Mouse (Mus musculus) gastrocnemius, postnatal 10 days (tissue): ENCODE data around the gene Hhipl1. TPM values are rescaled to one million over a fixed set of nuclear protein-coding genes. Genes with fewer than 3 reads are reported as not detected.
A peak's percentile ranks its signal among the peaks of the same experiment; 100 is the strongest.

ENCODE experiments used
- DNase-seq: peaks from one replicate; pipeline ENCODE4 v3.0.0; 2021; ENCODE audit warnings: mixed read lengths
- total RNA-seq, 2 experiments: library from RNA; stranded (reverse); gene quantifications; 2 replicates each; pipeline ENCODE4 v1.2.3; 2021

Gene Hhipl1
- total RNA-seq, 2 experiments from 2014 or later = 0.38 to 0.54 TPM

DNA sequence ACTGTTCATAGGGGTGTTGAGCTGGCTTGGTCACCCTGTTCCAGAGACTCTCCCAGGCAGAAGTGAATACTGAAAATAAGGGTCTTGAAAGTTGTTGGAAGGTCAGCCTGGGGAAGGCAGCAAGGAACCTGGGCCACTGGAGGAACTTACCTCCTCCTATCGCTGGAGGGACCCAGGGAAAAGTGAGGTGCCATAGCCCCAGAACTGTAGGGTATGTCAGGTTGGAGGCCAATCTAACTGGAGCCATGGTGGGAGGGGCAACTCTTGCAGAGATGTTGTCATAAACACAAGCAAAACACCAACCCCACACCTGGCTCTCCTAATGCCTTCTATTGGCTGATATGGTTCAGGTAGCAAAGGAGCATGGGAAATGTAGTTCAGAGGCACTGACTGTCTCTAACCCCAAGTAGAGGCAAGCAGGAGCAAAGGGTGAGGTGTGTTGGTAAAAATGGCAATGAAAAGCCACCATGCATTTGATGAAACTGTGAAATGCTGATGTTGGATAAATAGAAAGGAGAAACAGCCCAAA is 7.2 kb downstream of the Hhipl1 start:
- DNase-seq = no peak

DNA sequence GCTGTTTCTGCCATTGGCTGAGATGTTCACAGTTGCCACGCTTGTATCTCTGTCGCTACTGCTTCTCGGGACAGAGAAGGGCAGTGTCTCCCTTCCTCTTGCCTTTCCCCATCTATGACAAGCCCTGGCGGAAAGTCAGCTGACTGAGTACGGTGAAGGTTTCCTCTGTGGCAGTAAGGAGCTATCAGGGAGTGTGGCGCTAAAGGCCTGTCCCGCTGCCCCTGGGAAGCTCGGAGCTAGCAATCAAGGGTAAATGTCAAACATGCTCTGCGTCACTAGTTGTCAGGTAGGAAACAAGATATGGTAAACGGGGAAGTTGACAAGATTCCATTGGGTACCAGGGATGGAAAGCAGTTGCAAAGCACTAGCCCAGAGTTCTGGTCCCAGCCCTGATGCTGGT is 9.7 kb downstream of the Hhipl1 start:
- DNase-seq = no peak

GRCm38 (mm10) chr12:108316655-108317054 is 10.6 kb downstream of the Hhipl1 start:
- no peak for DNase-seq

GRCm38 (mm10) chr12:108317201-108317738 is 11.2 kb downstream of the Hhipl1 start:
- no peak for DNase-seq

GRCm38 (mm10) chr12:108317826-108318430 is 11.9 kb downstream of the Hhipl1 start:
- DNase-seq = no peak

DNA sequence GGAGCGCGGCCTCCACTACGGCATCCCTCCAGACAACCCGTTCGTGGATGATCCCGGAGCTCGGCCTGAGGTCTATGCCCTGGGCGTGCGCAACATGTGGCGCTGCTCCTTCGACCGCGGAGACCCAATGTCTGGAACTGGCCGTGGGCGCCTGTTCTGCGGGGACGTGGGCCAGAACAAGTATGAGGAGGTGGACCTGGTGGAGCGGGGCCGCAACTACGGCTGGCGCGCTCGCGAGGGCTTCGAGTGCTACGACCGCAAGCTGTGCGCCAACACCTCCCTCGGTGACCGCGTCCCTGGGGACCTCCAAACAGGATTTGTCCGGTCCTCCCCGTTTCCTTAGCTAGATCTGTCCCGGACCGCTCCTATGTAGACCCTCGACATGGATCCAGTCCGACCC is 12.4 kb downstream of the Hhipl1 start:
- DNase-seq = no peak

- no peak for DNase-seq
These were observed 14.0 kb downstream of the Hhipl1 start for GRCm38 (mm10) chr12:108320096-108320495.

DNA sequence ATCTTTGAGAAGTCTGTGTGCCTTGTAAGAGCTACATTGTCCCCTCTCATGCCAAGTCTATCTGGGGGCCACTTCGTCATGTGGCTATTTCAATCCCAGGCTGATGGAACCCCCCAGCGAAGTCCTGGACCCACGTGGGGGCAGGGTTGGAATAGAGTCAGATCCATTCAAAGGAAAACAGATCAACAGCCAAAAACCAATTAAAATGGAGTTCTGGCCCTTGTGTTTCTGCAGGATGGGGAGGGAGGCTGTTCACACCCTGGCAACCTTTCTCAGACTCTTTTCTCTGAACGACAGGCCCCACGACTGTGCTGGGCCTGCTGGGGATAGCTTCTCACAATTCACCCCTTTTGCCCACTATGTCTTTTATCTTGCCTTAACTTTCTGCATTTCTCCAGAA is 20.3 kb downstream of the Hhipl1 start:
- DNase-seq = no peak

DNA sequence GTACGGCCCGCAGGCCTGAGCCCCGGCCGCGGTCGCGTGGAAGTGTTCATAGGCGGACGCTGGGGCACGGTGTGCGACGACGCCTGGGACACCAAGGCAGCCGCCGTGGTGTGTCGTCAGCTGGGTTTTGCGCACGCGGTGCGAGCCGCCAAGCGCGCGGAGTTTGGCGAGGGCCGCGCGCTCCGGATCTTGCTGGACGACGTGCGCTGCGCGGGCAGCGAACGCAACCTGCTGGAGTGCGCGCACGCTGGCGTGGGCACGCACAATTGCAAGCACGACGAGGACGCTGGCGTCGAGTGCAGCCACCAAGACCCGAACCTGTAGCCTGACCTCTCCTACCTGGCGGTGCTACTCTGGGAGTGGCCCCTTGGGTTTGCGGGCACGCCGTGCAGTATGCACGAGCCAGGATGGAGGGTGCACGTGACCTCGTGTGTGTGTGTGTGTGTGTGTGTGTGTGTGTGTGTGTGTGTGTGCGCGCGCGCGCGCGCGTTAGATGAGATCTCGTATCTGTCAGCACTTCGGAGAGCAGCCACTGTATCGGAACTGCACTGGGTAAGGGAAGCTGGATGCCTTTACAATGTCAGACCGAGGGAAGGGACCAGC is 21.9 kb downstream of the Hhipl1 start:
- DNase-seq = peak; percentile 39

DNA sequence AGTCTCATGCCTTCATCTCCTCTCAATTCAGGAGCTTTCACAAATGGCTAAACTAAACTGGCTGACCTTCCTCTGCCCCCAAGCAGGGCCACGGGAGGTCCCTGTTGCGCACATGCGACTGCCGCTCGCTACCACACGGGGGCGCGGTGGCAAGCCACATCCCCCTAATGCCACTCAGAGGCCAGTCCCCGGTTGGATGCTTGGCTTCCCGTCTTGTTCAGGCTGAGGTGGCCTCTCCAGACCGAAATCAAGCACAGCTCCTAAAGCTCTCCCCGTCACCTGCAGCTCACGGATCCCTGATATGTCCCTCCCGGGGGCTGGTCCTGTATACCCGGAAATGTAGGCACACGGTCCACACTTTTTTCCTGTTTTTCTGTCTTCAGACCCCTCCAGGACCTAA is 27.0 kb downstream of the Hhipl1 start:
- DNase-seq = peak; percentile 89

GRCm38 (mm10) chr12:108333481-108333882 is 27.4 kb downstream of the Hhipl1 start:
- DNase-seq = no peak

- peak; percentile 99 for DNase-seq
These were observed 27.9 kb downstream of the Hhipl1 start, which contains the start of gene Cyp46a1 for GRCm38 (mm10) chr12:108333895-108334445. TSS of gene Cyp46a1 (plus strand) at chr12:108334381.

GRCm38 (mm10) chr12:108334529-108334928 is 28.5 kb downstream of the Hhipl1 start:
- DNase-seq = no peak

DNA sequence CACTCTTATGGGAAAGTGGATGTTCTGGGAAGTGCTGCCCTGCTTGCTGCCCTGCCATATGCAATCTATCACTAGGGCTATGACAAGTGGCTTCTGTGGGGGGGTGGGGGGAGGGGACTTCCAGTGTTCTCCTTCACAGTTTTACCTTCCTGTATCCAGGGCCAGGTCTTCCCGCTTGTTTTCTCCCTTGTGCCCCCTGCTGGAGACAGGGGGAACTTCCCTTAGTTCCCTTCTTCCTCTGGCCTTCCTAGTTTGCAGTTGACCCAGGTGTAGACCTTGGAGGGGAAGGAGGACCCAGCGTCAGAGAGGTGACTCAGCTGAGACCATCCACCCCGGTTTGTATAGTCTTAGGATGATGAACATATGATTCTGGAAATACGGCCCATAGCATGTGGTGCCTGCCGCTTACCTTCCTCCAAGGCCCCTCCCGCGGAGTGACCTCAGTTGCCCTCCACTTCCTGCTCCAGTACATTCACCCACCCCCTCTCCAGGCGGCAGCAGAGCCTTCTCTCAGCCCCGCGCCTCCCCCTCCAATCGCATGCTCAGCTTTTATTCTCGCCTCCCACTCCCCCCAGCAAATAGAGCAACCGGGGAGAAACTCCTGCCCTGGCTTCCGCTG is 32.6 kb downstream of the Hhipl1 start:
- no peak for DNase-seq

- DNase-seq = no peak
These were observed 42.1 kb downstream of the Hhipl1 start for GRCm38 (mm10) chr12:108348151-108348550.

GRCm38 (mm10) chr12:108349026-108349425 is 43.0 kb downstream of the Hhipl1 start:
- no peak for DNase-seq

- DNase-seq = no peak
These were observed 44.9 kb downstream of the Hhipl1 start for GRCm38 (mm10) chr12:108350931-108351330.

DNA sequence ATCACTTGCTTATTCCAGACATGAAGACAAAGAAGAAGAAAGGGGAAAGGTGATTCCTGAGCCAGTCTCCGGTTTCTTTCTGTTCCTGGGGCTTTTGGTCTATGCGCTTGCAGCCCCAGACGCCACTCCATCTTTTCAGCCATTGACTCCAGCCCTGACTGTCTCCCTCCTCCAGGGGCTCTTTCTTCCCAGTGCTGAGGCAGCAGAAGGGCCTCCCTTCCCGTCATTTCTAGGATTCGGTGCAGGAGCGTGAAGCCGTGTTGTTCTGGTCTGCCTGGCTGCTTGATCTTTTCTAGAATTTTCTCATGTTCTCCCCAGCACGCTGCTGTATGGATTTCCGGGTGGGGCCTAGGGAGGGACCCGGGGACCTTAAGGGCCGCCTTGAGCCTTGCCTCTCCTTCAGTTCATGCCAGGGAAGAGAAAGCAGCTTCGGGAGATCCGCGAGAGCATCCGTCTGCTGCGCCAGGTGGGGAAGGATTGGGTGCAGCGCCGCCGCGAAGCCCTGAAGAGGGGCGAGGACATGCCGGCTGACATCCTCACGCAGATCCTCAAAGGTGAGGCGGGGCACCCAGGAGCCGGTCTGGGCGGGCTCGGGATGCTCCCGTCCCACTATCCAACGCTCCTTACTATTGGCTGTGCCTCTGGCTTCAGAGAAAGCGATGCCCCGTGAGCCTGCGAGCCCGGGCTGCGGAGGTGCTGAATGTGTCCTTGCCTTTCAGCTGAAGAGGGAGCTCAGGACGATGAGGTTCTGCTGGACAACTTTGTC is 46.5 kb downstream of the Hhipl1 start:
- DNase-seq = no peak

DNA sequence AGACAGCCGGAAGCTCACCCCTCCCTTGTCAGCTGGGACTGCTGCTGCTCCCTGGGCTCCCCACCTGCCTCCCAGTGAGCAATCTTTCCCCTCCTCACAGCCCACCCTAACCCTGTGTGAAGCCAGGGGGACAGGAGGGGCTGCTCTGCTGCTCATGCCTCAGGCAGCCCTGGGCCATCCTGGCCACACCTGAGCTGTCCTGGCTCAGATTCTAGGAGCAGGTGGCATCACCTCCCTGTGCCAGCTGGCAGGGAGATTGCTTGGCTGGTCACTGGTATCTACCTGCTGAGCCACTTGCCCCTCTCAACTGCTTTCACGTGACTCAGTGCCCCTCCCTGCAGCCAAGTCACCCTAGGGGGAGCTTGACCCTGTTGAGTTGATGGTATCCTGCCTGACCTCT is 48.2 kb downstream of the Hhipl1 start:
- DNase-seq = no peak

DNA sequence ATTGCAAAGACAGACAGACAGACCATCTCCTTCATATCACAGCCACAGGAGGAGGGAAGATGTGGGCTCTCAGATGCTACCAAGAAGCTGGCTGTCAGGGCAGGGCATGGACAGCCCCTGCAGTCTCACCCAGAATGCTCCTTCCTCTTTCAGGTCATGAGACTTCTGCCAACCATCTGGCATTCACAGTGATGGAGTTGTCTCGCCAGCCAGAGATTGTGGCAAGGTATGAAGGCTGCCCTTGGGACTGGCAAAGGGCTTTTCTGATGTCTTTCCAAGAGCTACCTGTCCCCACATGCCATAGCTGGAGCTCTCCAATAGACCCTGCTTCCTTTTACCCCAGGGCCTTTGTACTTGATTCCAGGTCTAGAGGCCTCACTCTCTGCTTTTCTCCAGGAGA is 49.2 kb downstream of the Hhipl1 start:
- no peak for DNase-seq

- no peak for DNase-seq
These were observed 49.9 kb downstream of the Hhipl1 start for GRCm38 (mm10) chr12:108355986-108356385.

GRCm38 (mm10) chr12:108363796-108364195 is 57.7 kb downstream of the Hhipl1 start:
- DNase-seq = peak; percentile 84
